Mouse (Mus musculus) olfactory bulb, adult 2 months (tissue): ENCODE results near the gene Majin. TPM values are rescaled to one million over a fixed set of nuclear protein-coding genes. Genes with fewer than 3 reads are reported as not detected.
A peak's percentile ranks its signal among the peaks of the same experiment; 100 is the strongest.

Source experiments
- H3K27ac ChIP-seq: fragments of 200-500 bp; 2 replicates; pipeline ENCODE4 v1.5.1; 2012; ENCODE audit warnings: low read depth, low read length; ENCODE audit not compliant: insufficient read depth
- H3K4me1 ChIP-seq: fragments of 200-500 bp; 2 replicates; pipeline ENCODE4 v1.6.1; 2012; ENCODE audit warnings: low read length; ENCODE audit not compliant: control insufficient read depth, insufficient read depth
- H3K4me3 ChIP-seq: fragments of 200-500 bp; 2 replicates; pipeline ENCODE4 v1.5.1; 2012; ENCODE audit warnings: mild to moderate bottlenecking, low read depth, low read length, moderate library complexity; ENCODE audit not compliant: insufficient read depth
- CTCF ChIP-seq: fragments of 200-500 bp; IDR thresholded peaks from 2 replicates; pipeline ENCODE4 v1.5.1; 2012; ENCODE audit warnings: low read depth, mild to moderate bottlenecking, low read length, moderate library complexity; ENCODE audit not compliant: insufficient read depth
- POLR2A ChIP-seq: fragments of 200-500 bp; IDR thresholded peaks from 2 replicates; pipeline ENCODE4 v1.6.1; 2012; ENCODE audit warnings: mild to moderate bottlenecking, low read depth, low read length, moderate library complexity; ENCODE audit not compliant: insufficient read depth
- WGBS: fragments of 180-500 bp; shearing (Covaris S2); methylation state at CpG from one replicate; pipeline ENCODE4 v1.1.7; 2018; 5-methylcytosine and 5-hydroxymethylcytosine counted together
- polyA plus RNA-seq: library from polyadenylated mRNA; stranded (reverse); fragments of >200 nt; gene quantifications from 2 replicates; pipeline ENCODE4 v1.2.4, GENCODE M21; 2012; ENCODE audit warnings: low replicate concordance; ENCODE audit not compliant: missing spikeins, insufficient read depth, insufficient read length

Gene Majin
- polyA plus RNA-seq, 1 experiment = not detected

- H3K4me3 ChIP-seq = peak overlapping the region; percentile 70
- no peak for TF ChIP-seq CTCF
- TF ChIP-seq POLR2A = no peak
- no peak overlapping the region for H3K27ac ChIP-seq
- WGBS = 0% methylated on average over 4 of the region's 4 CpGs
- H3K4me1 ChIP-seq = peaks cover 10% of the 10 kb centered on the region
Measured at GRCm38 (mm10) chr19:6242281-6242680, 58.1 kb downstream of the Majin start.

GRCm38 (mm10) chr19:6243226-6243625 lies 59.0 kb downstream of the Majin start:
- TF ChIP-seq CTCF (no peak), POLR2A (no peak)
- Histone ChIP-seq H3K27ac (no peak overlapping the region), H3K4me1 (peaks cover 10% of the 10 kb centered on the region), H3K4me3 (no peak overlapping the region)
- 73% methylated on average over 5 of the region's 5 CpGs for WGBS

GRCm38 (mm10) chr19:6245806-6246205 lies 61.6 kb downstream of the Majin start:
- Histone ChIP-seq H3K27ac (no peak overlapping the region), H3K4me3 (no peak overlapping the region), H3K4me1 (peaks cover 10% of the 10 kb centered on the region)
- 22% methylated on average over 1 of the region's 1 CpGs for WGBS
- no peak for TF ChIP-seq CTCF
- no peak for TF ChIP-seq POLR2A

GRCm38 (mm10) chr19:6247526-6248300 lies 63.5 kb downstream of the Majin start:
- Histone ChIP-seq H3K4me1 (peaks cover 4% of the 10 kb centered on the region; the same call in 1 of the 2 replicates), H3K4me3 (no peak overlapping the region), H3K27ac (no peak overlapping the region)
- TF ChIP-seq CTCF (no peak), POLR2A (no peak)
- WGBS = 96% methylated on average over 29 of the region's 29 CpGs

GRCm38 (mm10) chr19:6253021-6253420 lies 68.8 kb downstream of the Majin start:
- TF ChIP-seq POLR2A (no peak), CTCF (no peak)
- H3K4me3 ChIP-seq = no peak overlapping the region
- 88% methylated on average over 4 of the region's 4 CpGs for WGBS
- H3K4me1 ChIP-seq = no peaks in the 10 kb centered on the region
- no peak overlapping the region for H3K27ac ChIP-seq

GRCm38 (mm10) chr19:6260428-6260827 lies 76.2 kb downstream of the Majin start:
- Histone ChIP-seq H3K4me1 (peaks cover 5% of the 10 kb centered on the region), H3K4me3 (no peak overlapping the region), H3K27ac (no peak overlapping the region)
- WGBS = 67% methylated on average over 2 of the region's 2 CpGs
- TF ChIP-seq CTCF = no peak
- TF ChIP-seq POLR2A = no peak

GRCm38 (mm10) chr19:6260946-6261345 lies 76.8 kb downstream of the Majin start:
- no peak overlapping the region for H3K4me3 ChIP-seq
- 76% methylated on average over 4 of the region's 4 CpGs for WGBS
- no peak overlapping the region for H3K27ac ChIP-seq
- TF ChIP-seq CTCF (peak; percentile 38; the same call in 1 of the 2 replicates), POLR2A (no peak)
- peaks cover 5% of the 10 kb centered on the region for H3K4me1 ChIP-seq

GRCm38 (mm10) chr19:6261379-6261778 lies 77.2 kb downstream of the Majin start:
- WGBS = 96% methylated on average over 14 of the region's 14 CpGs
- Histone ChIP-seq H3K4me3 (no peak overlapping the region), H3K4me1 (peaks cover 5% of the 10 kb centered on the region), H3K27ac (no peak overlapping the region)
- TF ChIP-seq CTCF (no peak), POLR2A (no peak)

- Histone ChIP-seq H3K4me3 (no peak overlapping the region), H3K4me1 (peaks cover 5% of the 10 kb centered on the region), H3K27ac (no peak overlapping the region)
- TF ChIP-seq CTCF (peak; percentile 90), POLR2A (no peak)
- 59% methylated on average over 7 of the region's 7 CpGs for WGBS
Measured at GRCm38 (mm10) chr19:6262222-6262621, 78.0 kb downstream of the Majin start.

GRCm38 (mm10) chr19:6262839-6263433 lies 78.7 kb downstream of the Majin start:
- WGBS = 91% methylated on average over 8 of the region's 8 CpGs
- Histone ChIP-seq H3K4me3 (no peak overlapping the region), H3K27ac (no peak overlapping the region)

More at GRCm38 (mm10) chr19:6262839-6263433, 78.7 kb downstream of the Majin start:
- no peak for TF ChIP-seq POLR2A
- TF ChIP-seq CTCF = no peak
- peaks cover 5% of the 10 kb centered on the region for H3K4me1 ChIP-seq
